Mouse (Mus musculus) ovary, postnatal 36 days (tissue): ENCODE measurements around the gene Olfr633.
"Not testable (repeated sequence)": the region's sequence is repeated elsewhere in the genome, so short reads cannot be mapped to it uniquely, and the experiment has no call there.

ENCODE experiments used
- DNase-seq: peaks from one replicate; pipeline ENCODE4 v3.0.0; 2022; ENCODE audit warnings: low spot score, mixed read lengths

Olfr633 gene

DNA sequence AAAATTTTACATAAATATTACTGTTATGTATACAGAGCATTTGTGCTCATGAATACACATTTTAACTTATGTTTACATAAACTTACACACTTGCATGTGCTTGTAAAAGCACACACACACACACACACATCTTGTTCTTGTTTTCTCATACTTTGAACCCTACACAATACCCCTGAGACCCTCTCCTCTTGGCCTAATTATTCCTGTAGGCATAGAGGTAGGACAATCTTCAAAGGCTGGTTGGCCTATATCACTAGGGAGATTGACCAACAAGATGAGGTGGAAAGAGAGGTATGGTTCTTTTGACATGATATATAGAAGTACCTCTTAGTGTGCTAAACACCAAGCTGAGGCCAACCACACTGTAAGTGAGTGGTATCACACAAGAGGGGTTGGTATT, at the start of gene Olfr633:
TSS of gene Olfr633 (plus strand) at position 301 of the 400 bp plus-strand sequence.
- no peak for DNase-seq

DNA sequence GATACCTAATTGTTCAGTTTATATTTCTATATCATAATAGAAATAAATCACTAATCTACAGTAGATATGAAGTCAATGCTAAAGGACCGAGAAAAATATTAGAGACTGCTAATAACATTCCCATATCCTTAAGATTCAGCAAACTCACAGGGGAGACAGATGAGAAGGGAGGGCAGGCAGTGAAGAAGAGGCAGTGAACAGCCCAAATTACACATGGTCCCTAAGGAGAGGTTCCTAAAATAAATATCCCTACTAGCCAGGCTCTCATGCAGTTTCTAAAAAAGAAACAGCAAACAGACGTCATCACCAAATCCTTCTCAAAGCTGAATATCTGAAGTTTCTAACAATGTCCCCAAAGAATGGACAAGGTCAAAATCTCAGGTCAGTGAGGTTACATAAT, 41.0 kb upstream of the Olfr633 start, which contains the start of gene Olfr65:
TSS of gene Olfr65 (plus strand) at position 301 of the 400 bp plus-strand sequence.
- no peak for DNase-seq

DNA sequence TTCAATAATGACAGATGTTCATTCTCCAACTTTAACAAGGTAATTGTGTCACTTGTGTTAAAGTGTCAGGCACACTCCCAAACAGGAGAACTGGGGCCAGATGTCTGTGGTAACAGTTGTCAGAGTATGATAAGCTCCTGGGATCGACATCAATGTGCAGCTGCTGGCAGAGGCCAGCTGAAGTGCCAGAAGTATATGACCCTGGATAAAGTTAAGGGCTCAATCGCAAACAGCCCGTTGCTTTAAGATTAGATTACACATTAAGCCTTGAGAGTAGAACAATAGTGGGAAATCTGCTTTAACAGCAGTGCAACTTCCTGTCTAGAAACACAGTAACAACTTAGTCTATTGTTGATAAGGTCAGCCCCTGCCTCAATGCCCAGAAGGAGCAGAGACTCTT, 34.2 kb upstream of the Olfr633 start:
- DNase-seq: no peak

GRCm38 (mm10) chr7:103912969-103913511, 31.2 kb upstream of the Olfr633 start:
- DNase-seq: no peak

DNA sequence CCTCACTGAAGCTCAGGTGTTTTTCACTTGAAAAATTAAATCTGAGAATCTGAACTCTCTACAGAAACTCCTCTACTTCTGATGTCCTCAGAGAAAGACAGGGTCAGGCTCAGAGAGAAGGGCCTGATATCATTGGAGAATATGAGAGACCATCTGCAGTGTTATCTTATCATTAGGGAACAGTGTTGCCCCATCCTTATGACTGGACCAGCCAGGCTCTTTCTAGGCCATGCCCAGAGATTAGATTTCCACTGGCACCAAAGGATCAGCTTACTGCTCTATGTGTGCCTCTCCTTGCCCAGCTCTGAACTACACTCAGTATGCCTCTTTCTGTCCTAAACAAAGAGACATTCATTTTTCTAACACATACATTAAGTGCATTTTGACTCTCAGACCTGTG, 28.9 kb upstream of the Olfr633 start:
- DNase-seq: no peak

- no peak for DNase-seq
Measured at GRCm38 (mm10) chr7:103928525-103928924, 15.7 kb upstream of the Olfr633 start, which contains the start of gene Olfr631. Gene Olfr631, plus strand, starts transcription at chr7:103928825.

GRCm38 (mm10) chr7:103934264-103934663, 10.0 kb upstream of the Olfr633 start, which contains the start of gene Olfr632:
Gene Olfr632, plus strand, starts transcription at chr7:103934347.
- DNase-seq: no peak

DNA sequence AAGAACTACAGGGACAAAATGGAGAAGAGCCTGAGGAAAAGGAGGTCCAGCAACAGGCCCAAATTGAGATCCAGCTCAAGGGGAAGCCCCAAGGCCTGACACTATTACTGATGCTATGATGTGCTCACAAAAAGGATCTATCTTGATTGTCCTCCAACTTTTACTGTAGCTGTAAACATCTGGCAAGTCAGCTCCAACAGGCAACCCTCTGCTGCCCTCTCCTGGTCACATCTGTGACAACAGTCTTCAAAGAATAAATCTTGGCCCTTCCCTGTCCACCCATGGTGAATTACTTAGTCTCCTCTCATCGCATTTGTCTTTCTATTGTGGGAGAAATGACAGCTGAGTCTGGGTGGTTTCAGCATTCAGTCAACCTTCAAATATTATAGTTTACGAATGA, 1.5 kb upstream of the Olfr633 start:
- DNase-seq: no peak

DNA sequence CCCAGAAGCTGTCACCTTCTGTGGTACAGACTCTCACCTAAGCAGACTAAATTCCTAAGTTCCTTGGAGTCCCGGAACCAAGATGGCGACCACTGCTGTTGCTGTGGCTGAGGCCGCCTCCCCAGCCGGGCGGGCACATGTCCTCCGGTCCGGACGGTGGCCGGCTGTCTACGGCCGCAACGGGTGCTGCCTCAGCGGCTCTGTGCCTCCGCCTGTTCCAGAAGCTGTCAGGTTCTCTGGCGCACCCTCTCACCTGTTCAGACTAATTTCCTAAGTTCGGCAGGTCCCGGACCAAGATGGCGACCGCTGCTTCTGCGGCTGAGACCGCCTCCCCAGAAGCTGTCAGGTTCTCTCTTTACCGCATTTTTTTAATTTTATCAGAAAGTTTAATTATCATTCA, 22.6 kb downstream of the Olfr633 start:
- not testable (repeated sequence) for DNase-seq

DNA sequence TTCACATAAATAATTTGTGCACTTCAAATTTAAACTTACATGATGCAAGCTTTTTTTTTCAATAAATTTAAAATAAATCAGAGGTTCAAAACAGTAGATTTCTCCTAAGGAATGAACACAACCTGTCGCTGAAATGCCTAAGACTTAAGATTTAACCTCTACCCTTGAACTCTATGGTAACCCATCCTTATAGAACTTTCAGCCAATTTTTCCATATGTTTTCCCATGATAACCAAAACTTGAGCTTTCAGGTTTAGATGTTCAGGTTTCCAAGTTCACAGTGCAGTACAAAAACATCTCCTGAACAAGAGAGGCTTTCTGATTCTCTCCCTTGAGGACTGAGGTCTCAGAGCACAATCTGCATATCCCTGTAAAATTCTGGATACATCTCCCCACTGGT, 26.6 kb downstream of the Olfr633 start, which contains the start of gene Olfr635:
TSS of gene Olfr635 (plus strand) at position 301 of the 400 bp plus-strand sequence.
- DNase-seq: no peak

- DNase-seq: no peak
Measured at GRCm38 (mm10) chr7:103971782-103972181, 27.5 kb downstream of the Olfr633 start.

- DNase-seq: no peak
Measured at GRCm38 (mm10) chr7:103998446-103998845, 54.2 kb downstream of the Olfr633 start, which contains the start of gene Olfr638. Gene Olfr638, plus strand, starts transcription at chr7:103998746.
